Mouse (Mus musculus) testis, adult 2 months (tissue): ENCODE data around the gene Fank1.

Source experiments
- CTCF ChIP-seq: fragments of 200-500 bp; IDR thresholded peaks from 2 replicates; pipeline ENCODE4 v1.5.1; 2012; ENCODE audit warnings: low read depth, mild to moderate bottlenecking, inconsistent platforms, low read length, moderate library complexity; ENCODE audit not compliant: control insufficient read depth, insufficient read depth, insufficient replicate concordance
- POLR2A ChIP-seq: fragments of 200-500 bp; IDR thresholded peaks from 2 replicates; pipeline ENCODE4 v1.6.1; 2012; ENCODE audit warnings: low read depth, mild to moderate bottlenecking, inconsistent platforms, low read length, moderate library complexity; ENCODE audit not compliant: control insufficient read depth

DNA sequence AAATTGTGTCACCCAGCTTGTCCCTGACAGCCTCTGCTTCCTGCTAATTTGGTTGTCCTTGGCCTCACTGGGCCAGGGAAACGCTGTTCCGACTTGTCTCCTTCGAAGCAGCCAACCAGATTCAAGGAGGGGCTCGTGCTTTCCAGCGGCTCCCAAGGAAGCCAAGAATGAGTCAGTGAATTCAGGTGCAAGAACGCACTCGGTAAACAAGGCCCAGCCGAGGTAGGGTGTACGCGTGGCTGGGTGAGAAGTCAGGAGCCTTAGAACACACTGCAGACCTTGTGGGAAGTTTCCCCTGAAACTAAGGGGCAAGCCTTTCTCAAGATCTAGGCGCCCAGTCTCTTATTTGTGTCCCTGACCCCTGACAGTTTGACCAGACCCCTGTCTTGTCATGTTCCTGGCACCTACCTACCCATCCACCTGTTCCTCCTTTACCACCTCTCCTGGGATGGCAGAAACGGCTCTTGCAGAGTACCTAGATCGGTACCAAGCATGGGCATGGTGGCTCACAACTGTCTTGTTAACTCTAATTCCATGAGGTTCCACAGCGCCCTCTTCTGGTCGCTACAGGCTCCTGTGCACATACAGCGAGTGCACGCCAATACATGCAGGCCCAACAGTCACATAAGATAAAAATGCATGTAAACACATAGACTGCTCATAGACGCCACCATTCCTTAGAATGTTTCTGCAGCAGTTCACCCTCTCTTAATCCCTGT is 6.2 kb downstream of the Fank1 start, which contains the start of gene Dhx32:
- TF ChIP-seq CTCF = peak; percentile 88; the same call in 1 of the 2 replicates
- no peak; the same call in 1 of the 2 replicates for TF ChIP-seq POLR2A
